Mouse (Mus musculus) ES-Bruce4 (cell line): ENCODE data around the gene Pde4d. TPM values are rescaled to one million over a fixed set of nuclear protein-coding genes. Genes with fewer than 3 reads are reported as not detected.

Source experiments
- H3K27ac ChIP-seq: 2 replicates; pipeline ENCODE4 v1.5.1; 2012; ENCODE audit warnings: low read length, inconsistent platforms; ENCODE audit not compliant: insufficient read depth
- H3K27me3 ChIP-seq: 2 replicates; pipeline ENCODE4 v1.6.1; 2012; ENCODE audit warnings: mild to moderate bottlenecking, low read length, inconsistent platforms; ENCODE audit not compliant: control insufficient read depth, poor library complexity, insufficient read depth, severe bottlenecking
- H3K36me3 ChIP-seq: 2 replicates; pipeline ENCODE4 v1.6.1; 2012; ENCODE audit warnings: inconsistent platforms, mild to moderate bottlenecking, low read length, moderate library complexity; ENCODE audit not compliant: control insufficient read depth, poor library complexity, insufficient read depth, severe bottlenecking
- H3K4me1 ChIP-seq: one replicate; pipeline ENCODE4 v1.8.1; 2011; ENCODE audit warnings: low read length; ENCODE audit not compliant: control insufficient read depth, insufficient read depth
- H3K4me3 ChIP-seq: 2 replicates; pipeline ENCODE4 v1.5.1; 2011; ENCODE audit warnings: low read depth, mild to moderate bottlenecking, low read length
- H3K9ac ChIP-seq: 2 replicates; pipeline ENCODE4 v1.6.1; 2012; ENCODE audit warnings: low read depth, mild to moderate bottlenecking, inconsistent platforms; ENCODE audit not compliant: poor library complexity, severe bottlenecking
- H3K9me3 ChIP-seq: replicated peaks from 2 replicates; pipeline ENCODE4 v1.6.1; 2012; ENCODE audit warnings: mild to moderate bottlenecking, low read length, inconsistent platforms; ENCODE audit not compliant: control insufficient read depth, poor library complexity, insufficient read depth, severe bottlenecking
- CTCF ChIP-seq: IDR thresholded peaks from one replicate; pipeline ENCODE4 v1.8.1; 2011; ENCODE audit warnings: low read depth, low read length
- EP300 ChIP-seq: IDR thresholded peaks from 2 replicates; pipeline ENCODE4 v1.6.1; 2011; ENCODE audit warnings: low read depth, low read length; ENCODE audit not compliant: insufficient read depth
- POLR2A ChIP-seq: IDR thresholded peaks from one replicate; pipeline ENCODE4 v1.8.1; 2011; ENCODE audit warnings: low read length; ENCODE audit not compliant: insufficient read depth
- polyA plus RNA-seq: library from polyadenylated mRNA; stranded (reverse); fragments of >200 nt; gene quantifications from 2 replicates; pipeline ENCODE4 v1.2.4, GENCODE M21; 2011; ENCODE audit warnings: low read depth; ENCODE audit not compliant: missing spikeins, insufficient read depth, insufficient read length

Pde4d gene
- polyA plus RNA-seq, 1 experiment, result 5.0 TPM

- Histone ChIP-seq H3K4me3 (no peak overlapping the region), H3K27ac (no peak overlapping the region), H3K9ac (no peak overlapping the region), H3K27me3 (no peaks in the 10 kb centered on the region), H3K36me3 (no peaks in the 10 kb centered on the region), H3K4me1 (no peaks in the 10 kb centered on the region), H3K9me3 (no peaks in the 10 kb centered on the region)
- TF ChIP-seq EP300, result no peak
- no peak for TF ChIP-seq POLR2A
- TF ChIP-seq CTCF, result no peak
These were observed 384.4 kb downstream of the Pde4d start for GRCm38 (mm10) chr13:108834197-108834596.

DNA sequence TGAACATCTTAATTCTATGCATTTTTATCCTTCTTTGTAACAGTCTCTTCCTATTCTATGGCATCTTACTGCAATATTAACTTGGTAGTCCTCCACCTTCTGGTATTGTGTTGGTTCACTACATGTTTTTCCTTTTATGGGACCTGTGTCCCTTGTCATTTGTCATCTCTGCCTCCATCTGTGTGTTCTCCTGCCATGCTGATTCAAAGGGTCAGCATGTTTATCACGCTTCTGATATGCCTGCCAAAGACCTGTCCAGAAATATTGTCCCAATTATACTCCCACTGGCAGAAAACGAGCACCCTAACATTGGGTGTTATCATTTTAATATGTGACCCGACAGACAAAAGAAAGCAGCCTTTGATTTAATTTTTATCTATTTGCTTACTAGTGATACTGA, 386.6 kb downstream of the Pde4d start:
- Histone ChIP-seq H3K9ac (no peak overlapping the region), H3K9me3 (no peaks in the 10 kb centered on the region), H3K4me3 (no peak overlapping the region), H3K27me3 (no peaks in the 10 kb centered on the region), H3K27ac (no peak overlapping the region), H3K4me1 (no peaks in the 10 kb centered on the region), H3K36me3 (no peaks in the 10 kb centered on the region)
- TF ChIP-seq POLR2A, result no peak
- TF ChIP-seq CTCF, result no peak
- no peak for TF ChIP-seq EP300

- Histone ChIP-seq H3K36me3 (no peaks in the 10 kb centered on the region), H3K27me3 (no peaks in the 10 kb centered on the region), H3K4me3 (no peak overlapping the region), H3K4me1 (no peaks in the 10 kb centered on the region), H3K9me3 (no peaks in the 10 kb centered on the region), H3K9ac (no peak overlapping the region), H3K27ac (no peak overlapping the region)
- no peak for TF ChIP-seq POLR2A
- no peak for TF ChIP-seq EP300
- TF ChIP-seq CTCF, result no peak
These were observed 389.4 kb downstream of the Pde4d start for GRCm38 (mm10) chr13:108839142-108839541.

DNA sequence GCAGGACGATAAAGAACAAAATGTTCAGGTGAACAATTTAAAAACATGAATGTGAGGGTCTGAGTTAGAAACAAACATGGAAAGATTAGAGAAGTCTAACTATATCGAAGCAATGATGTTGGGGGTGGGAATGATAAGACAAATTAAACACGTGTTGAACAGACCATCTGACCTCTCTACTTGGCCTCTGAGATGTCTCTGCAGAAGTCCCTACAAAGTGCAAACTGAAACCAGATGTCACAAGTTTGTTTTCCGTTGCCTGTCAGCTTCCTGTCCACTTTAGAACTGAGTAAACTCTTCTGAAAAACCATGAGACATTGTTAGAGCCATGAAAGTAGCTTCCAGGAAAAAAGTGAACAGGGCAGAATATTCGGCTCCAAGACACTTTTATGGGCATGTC, 404.3 kb downstream of the Pde4d start:
- H3K4me3 ChIP-seq, result no peak overlapping the region
- no peaks in the 10 kb centered on the region for H3K9me3 ChIP-seq
- TF ChIP-seq EP300 (no peak), POLR2A (no peak), CTCF (no peak)
- H3K36me3 ChIP-seq, result no peaks in the 10 kb centered on the region
- H3K9ac ChIP-seq, result no peak overlapping the region
- no peaks in the 10 kb centered on the region for H3K27me3 ChIP-seq
- H3K4me1 ChIP-seq, result no peaks in the 10 kb centered on the region
- H3K27ac ChIP-seq, result no peak overlapping the region

- TF ChIP-seq EP300 (no peak), CTCF (no peak)
- Histone ChIP-seq H3K27me3 (no peaks in the 10 kb centered on the region), H3K9ac (no peak overlapping the region), H3K9me3 (no peaks in the 10 kb centered on the region), H3K27ac (no peak overlapping the region), H3K4me3 (no peak overlapping the region), H3K36me3 (no peaks in the 10 kb centered on the region), H3K4me1 (no peaks in the 10 kb centered on the region)
These were observed 407.2 kb downstream of the Pde4d start for GRCm38 (mm10) chr13:108856776-108857435.

DNA sequence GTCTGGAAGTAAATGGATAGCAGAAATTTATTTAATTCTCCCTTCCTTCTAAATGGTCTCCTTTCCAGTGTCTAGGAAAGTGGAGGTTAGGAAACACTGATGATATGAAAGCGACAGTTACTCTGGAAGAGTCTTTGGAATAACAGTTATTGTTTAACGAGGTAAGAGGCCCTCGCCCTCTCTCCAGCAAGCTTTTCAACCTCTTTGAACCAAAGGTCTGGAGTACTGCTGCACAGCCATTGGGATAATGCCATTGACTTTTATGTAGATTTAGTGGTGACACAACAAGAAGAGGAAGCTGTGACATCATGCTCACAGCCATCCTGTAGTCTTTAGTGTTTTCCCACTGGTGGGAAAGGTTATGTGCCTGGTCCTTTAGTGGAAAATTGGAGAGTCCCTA, 409.6 kb downstream of the Pde4d start:
- Histone ChIP-seq H3K27ac (no peak overlapping the region), H3K9ac (no peak overlapping the region), H3K4me1 (no peaks in the 10 kb centered on the region), H3K27me3 (no peaks in the 10 kb centered on the region), H3K4me3 (no peak overlapping the region), H3K9me3 (no peaks in the 10 kb centered on the region), H3K36me3 (no peaks in the 10 kb centered on the region)
- no peak for TF ChIP-seq EP300
- no peak for TF ChIP-seq POLR2A
- no peak for TF ChIP-seq CTCF

DNA sequence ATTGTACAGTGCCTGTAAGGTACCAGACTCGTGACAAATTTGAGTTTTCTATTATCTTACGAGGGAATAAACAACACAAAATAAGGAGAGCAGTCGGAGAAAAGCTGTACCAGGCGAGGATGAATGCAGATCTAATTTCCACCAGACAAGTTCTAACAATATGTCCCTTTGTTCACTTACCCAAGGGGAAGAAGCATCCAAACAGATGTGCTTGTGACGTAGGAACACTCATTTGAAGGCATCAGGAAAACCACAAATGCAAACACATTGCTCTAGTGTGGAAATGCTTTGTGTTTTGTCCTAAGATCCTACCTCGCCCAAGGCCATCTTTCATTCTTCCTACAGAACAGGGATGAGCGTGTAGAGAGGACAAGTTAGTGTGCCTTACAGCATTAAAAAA, 411.0 kb downstream of the Pde4d start:
- H3K27me3 ChIP-seq, result no peaks in the 10 kb centered on the region
- TF ChIP-seq EP300 (no peak), POLR2A (no peak), CTCF (no peak)
- no peak overlapping the region for H3K27ac ChIP-seq
- no peaks in the 10 kb centered on the region for H3K9me3 ChIP-seq
- H3K36me3 ChIP-seq, result no peaks in the 10 kb centered on the region
- no peak overlapping the region for H3K4me3 ChIP-seq
- H3K9ac ChIP-seq, result no peak overlapping the region
- H3K4me1 ChIP-seq, result no peaks in the 10 kb centered on the region
